Mouse (Mus musculus): Measurements from ENCODE around the gene 2310034G01Rik. TPM values are rescaled to one million over a fixed set of nuclear protein-coding genes. Genes with fewer than 3 reads are reported as not detected.
A peak's percentile ranks its signal among the peaks of the same experiment; 100 is the strongest.

Gene 2310034G01Rik
- total and polyA plus RNA-seq, 3 experiments = 1.1 to 1.6 (median 1.4) TPM

DNA sequence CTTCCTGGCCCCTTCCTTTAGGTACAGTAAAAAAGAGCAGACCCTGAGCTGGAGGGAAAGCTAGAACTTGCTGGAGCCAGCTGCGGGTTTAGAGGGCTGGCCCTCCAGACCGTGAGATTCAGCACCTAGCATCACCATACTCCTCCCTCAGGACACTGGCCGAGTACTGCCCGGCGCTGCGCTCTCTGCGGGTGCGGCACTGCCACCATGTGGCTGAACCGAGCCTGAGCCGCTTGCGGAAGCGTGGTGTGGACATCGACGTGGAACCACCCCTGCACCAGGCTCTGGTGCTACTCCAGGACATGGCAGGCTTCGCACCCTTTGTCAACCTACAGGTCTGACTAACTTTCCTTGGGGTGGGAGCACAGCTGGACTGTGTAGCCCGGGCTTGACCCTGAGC, 20.2 kb downstream of the 2310034G01Rik start (continued):
- TF ChIP-seq POLR2AphosphoS2 (IDR thresholded peaks at IDR 0.05; ENCODE audit: low read depth, low read length) = no peak
- TF ChIP-seq POLR2A (IDR thresholded peaks at IDR 0.05; ENCODE audit: low read depth, low read length) = peak; percentile 30; the same call in 1 of the 2 replicates
- no peak for TF ChIP-seq GABPA (IDR thresholded peaks at IDR 0.05; ENCODE audit: insufficient replicate concordance, low read depth, low read length)
- TF ChIP-seq JUND (conservative IDR thresholded peaks at IDR 0.05; ENCODE audit: low read depth, low read length) = no peak
- TF ChIP-seq MAZ (IDR thresholded peaks at IDR 0.05; ENCODE audit: low read depth, low read length) = no peak
- TF ChIP-seq USF1 (IDR thresholded peaks at IDR 0.05; ENCODE audit: low read depth, low read length) = no peak
- TF ChIP-seq PAX5 (IDR thresholded peaks at IDR 0.05; ENCODE audit: low read length) = no peak
- TF ChIP-seq ZC3H11A (IDR thresholded peaks at IDR 0.05; ENCODE audit: low read depth, low read length) = peak; percentile 4; the same call in 1 of the 2 replicates

DNA sequence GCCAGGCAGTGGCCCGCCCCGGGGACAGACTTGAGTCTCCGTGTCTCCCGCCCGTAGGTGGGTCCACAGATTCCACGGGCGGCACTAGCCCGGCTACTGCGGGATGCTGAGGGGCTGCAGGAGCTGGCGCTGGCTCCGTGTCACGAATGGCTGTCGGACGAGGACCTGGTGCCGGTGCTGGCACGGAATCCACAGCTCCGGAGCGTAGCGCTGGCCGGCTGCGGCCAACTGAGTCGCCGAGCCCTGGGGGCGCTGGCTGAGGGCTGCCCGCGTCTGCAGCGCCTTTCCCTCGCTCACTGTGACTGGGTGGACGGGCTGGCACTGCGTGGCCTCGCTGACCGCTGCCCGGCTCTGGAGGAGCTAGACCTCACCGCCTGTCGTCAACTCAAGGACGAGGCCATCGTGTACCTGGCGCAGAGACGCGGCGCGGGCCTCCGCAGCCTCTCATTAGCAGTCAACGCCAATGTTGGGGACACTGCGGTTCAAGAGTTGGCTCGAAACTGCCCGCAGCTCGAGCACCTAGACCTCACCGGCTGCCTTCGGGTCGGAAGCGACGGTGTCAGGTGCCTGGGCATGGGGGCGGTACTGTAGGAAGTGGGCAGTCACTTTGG, 21.0 kb downstream of the 2310034G01Rik start:
- DNase-seq (ENCODE audit: extremely low read depth) = no peak
- H3K4me1 ChIP-seq (ENCODE audit: control insufficient read depth in 1 of 2, insufficient read depth in 2 of 2) = peaks cover 9 to 37% of the 10 kb centered on the region in 2 experiments
- H3K27me3 ChIP-seq (replicated peaks) = peaks cover 28% of the 10 kb centered on the region
- dilution Hi-C loops (cut with MboI; ENCODE audit: extremely low pct_ligation_motif_present, extremely low pct_unique_long_range_greater_than_20kb, low sequenced_read_pairs) = no loop called here
- peak overlapping the region; percentile 88; the same call in 1 of the 2 replicates for H3K27ac ChIP-seq (ENCODE audit: insufficient read depth, low read depth)
- no peaks in the 10 kb centered on the region for H3K79me2 ChIP-seq (replicated peaks; ENCODE audit: control insufficient read depth, extremely low read depth, insufficient read depth, poor library complexity, severe bottlenecking)
- H3K36me3 ChIP-seq (replicated peaks in 1 of 2; ENCODE audit: control insufficient read depth in 1 of 2, insufficient read depth in 1 of 2, low read length in 1 of 2) = peaks cover 22 to 41% of the 10 kb centered on the region in 2 experiments
- H3K9me3 ChIP-seq (replicated peaks; ENCODE audit: low read length) = no peaks in the 10 kb centered on the region
- H3K4me2 ChIP-seq (ENCODE audit: insufficient read depth, low read depth, poor library complexity, severe bottlenecking) = peak overlapping the region; percentile 75
- peak overlapping the region; percentile 45; the same call in 1 of the 2 replicates for H3K9ac ChIP-seq (ENCODE audit: insufficient read depth, low read depth)
- TF ChIP-seq RAD21 (IDR thresholded peaks at IDR 0.05; ENCODE audit: low read depth, low read length) (no peak), UBTF (IDR thresholded peaks at IDR 0.05; ENCODE audit: low read depth, low read length) (no peak), MAX (IDR thresholded peaks at IDR 0.05; ENCODE audit: low read length) (no peak), ETS1 (conservative IDR thresholded peaks at IDR 0.05; ENCODE audit: low read depth, low read length) (no peak), MEF2A (IDR thresholded peaks at IDR 0.05; ENCODE audit: borderline replicate concordance, low read depth, low read length) (no peak), MAFK (IDR thresholded peaks at IDR 0.05; ENCODE audit: insufficient replicate concordance, low read length) (no peak), ZNF384 (IDR thresholded peaks at IDR 0.05; ENCODE audit: low read depth, low read length) (no peak), MYC (IDR thresholded peaks at IDR 0.05; ENCODE audit: low read depth, low read length) (no peak), CHD2 (IDR thresholded peaks at IDR 0.05; ENCODE audit: low read length) (no peak), MAZ (IDR thresholded peaks at IDR 0.05; ENCODE audit: low read depth, low read length) (no peak), POLR2AphosphoS2 (IDR thresholded peaks at IDR 0.05; ENCODE audit: low read depth, low read length) (no peak), BHLHE40 (IDR thresholded peaks at IDR 0.05; ENCODE audit: low read depth, low read length) (no peak), SMC3 (IDR thresholded peaks at IDR 0.05; ENCODE audit: low read depth, low read length) (no peak), POLR2A (IDR thresholded peaks at IDR 0.05; ENCODE audit: low read depth, low read length) (no peak)
- peak overlapping the region; percentile 67 to 86 (median 68) for H3K4me3 ChIP-seq (replicated peaks in 1 of 3; ENCODE audit: low read depth in 2 of 3, low read length in 2 of 3, poor library complexity in 1 of 3)
- in situ Hi-C loops (cut with MboI; ENCODE audit: low pct_ligation_motif_present, low pct_unique_long_range_greater_than_20kb, low sequenced_read_pairs) = no loop called here
